Mouse (Mus musculus): Measurements from ENCODE around the gene Paip2b.
A peak's percentile ranks its signal among the peaks of the same experiment; 100 is the strongest.

DNA sequence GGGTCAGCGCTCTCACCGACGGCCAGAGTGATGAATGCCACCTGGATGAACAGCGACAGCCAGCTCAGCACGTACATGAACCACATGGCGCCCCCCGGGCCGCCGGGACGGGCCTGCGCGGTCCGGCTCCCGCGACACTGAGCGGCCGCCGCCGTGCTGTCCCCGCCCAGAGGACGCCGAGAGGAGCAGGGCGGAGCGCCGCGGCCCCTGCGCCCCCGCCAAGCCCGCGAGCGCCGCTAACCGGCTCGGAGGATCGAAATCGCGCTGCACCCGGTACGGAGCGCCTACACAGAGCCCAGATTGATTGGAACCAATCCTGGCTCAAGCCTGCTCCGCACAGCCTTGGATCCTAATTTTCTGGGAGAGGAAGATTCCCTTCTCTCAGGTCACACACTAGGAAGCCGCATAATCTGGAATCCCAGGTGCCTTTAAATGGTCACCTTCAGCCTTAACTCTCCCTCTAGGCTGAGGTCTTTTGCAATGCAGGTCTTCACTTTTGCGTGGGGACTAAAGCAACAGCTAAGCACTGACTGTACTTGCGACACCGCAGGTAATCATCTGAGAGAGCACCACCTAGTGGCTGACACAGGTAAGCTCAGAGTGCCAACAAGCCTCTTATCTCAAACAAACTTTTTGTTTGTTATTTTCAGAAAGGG is 55.8 kb downstream of the Paip2b start, which contains the start of gene Tex261:
- TF ChIP-seq EP300 (IDR thresholded peaks at IDR 0.05; ENCODE audit: insufficient read depth, low read depth, low read length) (no peak), CTCF (IDR thresholded peaks at IDR 0.05; ENCODE audit: low read depth, low read length) (peak; percentile 73)
